Mouse (Mus musculus) stomach, postnatal 0 days (tissue): ENCODE measurements around the gene Psmd1. TPM values are rescaled to one million over a fixed set of nuclear protein-coding genes. Genes with fewer than 3 reads are reported as not detected.
A peak's percentile ranks its signal among the peaks of the same experiment; 100 is the strongest.

Experiments used
- ATAC-seq: fragments of 200-750 bp; cut with Nextera tagmentation; 2 replicates; pipeline ENCODE4 v1.8.0; 2017; ENCODE audit not compliant: low FRiP score, low TSS enrichment
- DNase-seq: peaks from one replicate; pipeline ENCODE4 v3.0.0-alpha.2; 2016; ENCODE audit warnings: low spot score
- H3K27ac ChIP-seq: fragments of 300-500 bp; sonication (generic); replicated peaks from 2 replicates; pipeline ENCODE4 v1.5.1; 2014; ENCODE audit warnings: mild to moderate bottlenecking, control low read depth
- H3K27me3 ChIP-seq: fragments of 300-500 bp; sonication (generic); 2 replicates; pipeline ENCODE4 v1.6.1; 2014; ENCODE audit warnings: low read length; ENCODE audit not compliant: control insufficient read depth, insufficient read depth
- H3K36me3 ChIP-seq: fragments of 300-500 bp; sonication (generic); 2 replicates; pipeline ENCODE4 v1.6.1; 2014; ENCODE audit warnings: low read length, mixed read lengths; ENCODE audit not compliant: control insufficient read depth, insufficient read depth
- H3K4me1 ChIP-seq: fragments of 300-500 bp; sonication (generic); replicated peaks from 2 replicates; pipeline ENCODE4 v1.6.1; 2014; ENCODE audit warnings: antibody characterized with exemption; ENCODE audit not compliant: control insufficient read depth, insufficient read depth
- H3K4me2 ChIP-seq: fragments of 300-500 bp; sonication (generic); replicated peaks from 2 replicates; pipeline ENCODE4 v1.6.1; 2014; ENCODE audit warnings: low read depth, mild to moderate bottlenecking, control low read depth, moderate library complexity
- H3K4me3 ChIP-seq: fragments of 300-500 bp; sonication (generic); 2 replicates; pipeline ENCODE4 v1.5.1; 2014; ENCODE audit warnings: low read depth, low read length, control low read depth
- H3K9ac ChIP-seq: fragments of 300-500 bp; sonication (generic); 2 replicates; pipeline ENCODE4 v1.6.1; 2014; ENCODE audit warnings: mild to moderate bottlenecking, low read length, control low read depth, mixed read lengths
- H3K9me3 ChIP-seq: fragments of 300-500 bp; sonication (generic); 2 replicates; pipeline ENCODE4 v1.6.1; 2016; ENCODE audit warnings: low read length; ENCODE audit not compliant: control insufficient read depth
- CTCF ChIP-seq: IDR thresholded peaks from 2 replicates; pipeline ENCODE4 v1.5.1; 2016; ENCODE audit warnings: antibody characterized with exemption, low read depth, mild to moderate bottlenecking, moderate library complexity
- EP300 ChIP-seq: optimal IDR thresholded peaks from 2 replicates; pipeline ENCODE3; 2016; ENCODE audit warnings: antibody characterized with exemption
- WGBS: fragments of 180-500 bp; shearing (Covaris S2); extraction: QIAGEN DNeasy Blood & Tissue Kit; methylation state at CpG from one replicate; pipeline ENCODE4 v1.1.7; 2014; 5-methylcytosine and 5-hydroxymethylcytosine counted together
- polyA plus RNA-seq: library from polyadenylated mRNA; unstranded; fragments of >200 nt; fragmentation: Nextera tagmentation; extraction: Ambion mirVana; gene quantifications from 2 replicates; pipeline ENCODE4 v1.2.1, GENCODE M21; 2015

Psmd1 gene
- polyA plus RNA-seq, 1 experiment from 2014 or later = 90.7 TPM

- Histone ChIP-seq H3K27me3 (no peaks in the 10 kb centered on the region), H3K4me1 (no peaks in the 10 kb centered on the region), H3K9me3 (no peaks in the 10 kb centered on the region), H3K27ac (no peak overlapping the region), H3K36me3 (no peaks in the 10 kb centered on the region), H3K4me3 (no peak overlapping the region), H3K4me2 (no peak overlapping the region), H3K9ac (no peak overlapping the region)
- no peak for TF ChIP-seq CTCF
- no peak for TF ChIP-seq EP300
- DNase-seq (no peak), ATAC-seq (no peak)
- WGBS = 64% methylated on average over 9 of the region's 9 CpGs
Observed at GRCm38 (mm10) chr1:86148161-86148560, 84.0 kb downstream of the Psmd1 start.

GRCm38 (mm10) chr1:86150929-86151328, 86.7 kb downstream of the Psmd1 start:
- DNase-seq (no peak), ATAC-seq (no peak)
- TF ChIP-seq EP300 = no peak
- TF ChIP-seq CTCF = no peak
- 69% methylated on average over 6 of the region's 6 CpGs for WGBS
- Histone ChIP-seq H3K36me3 (no peaks in the 10 kb centered on the region), H3K27me3 (no peaks in the 10 kb centered on the region), H3K9ac (no peak overlapping the region), H3K27ac (no peak overlapping the region), H3K4me3 (no peak overlapping the region), H3K9me3 (no peaks in the 10 kb centered on the region), H3K4me1 (no peaks in the 10 kb centered on the region), H3K4me2 (no peak overlapping the region)

- DNase-seq (no peak), ATAC-seq (no peak)
- no peak overlapping the region for H3K9ac ChIP-seq
- H3K4me3 ChIP-seq = no peak overlapping the region
- 67% methylated on average over 7 of the region's 7 CpGs for WGBS
- no peaks in the 10 kb centered on the region for H3K36me3 ChIP-seq
- H3K4me1 ChIP-seq = no peaks in the 10 kb centered on the region
- no peak overlapping the region for H3K4me2 ChIP-seq
- TF ChIP-seq EP300 = no peak
- no peak for TF ChIP-seq CTCF
- H3K27ac ChIP-seq = no peak overlapping the region
- no peaks in the 10 kb centered on the region for H3K9me3 ChIP-seq
- no peaks in the 10 kb centered on the region for H3K27me3 ChIP-seq
Observed at GRCm38 (mm10) chr1:86151376-86151775, 87.2 kb downstream of the Psmd1 start.

- no peak for TF ChIP-seq EP300
- peak; percentile 55 for TF ChIP-seq CTCF
- no peak overlapping the region for H3K4me2 ChIP-seq
- 85% methylated on average over 1 of the region's 1 CpGs for WGBS
Observed at GRCm38 (mm10) chr1:86152618-86153017, 88.4 kb downstream of the Psmd1 start.

GRCm38 (mm10) chr1:86154133-86154823, 90.1 kb downstream of the Psmd1 start, which contains the start of gene Armc9:
Armc9 (plus strand) TSS chr1:86154780.
- peak within 1 kb of the TSS; percentile 66 for H3K9ac ChIP-seq
- peak within 1 kb of the TSS; percentile 82 for H3K4me2 ChIP-seq
- H3K36me3 ChIP-seq = 0 out of 2 replicates have a peak, but pooled peaks cover 2% of the 10 kb centered on the region
- DNase-seq = peak; percentile 97
- H3K9me3 ChIP-seq = no peaks in the 10 kb centered on the region
- TF ChIP-seq EP300 (no peak), CTCF (no peak)
- H3K4me1 ChIP-seq = no peaks in the 10 kb centered on the region
- peak; percentile 99 for ATAC-seq
- H3K27ac ChIP-seq = peak within 1 kb of the TSS; percentile 61
- no peaks in the 10 kb centered on the region for H3K27me3 ChIP-seq
- 4% methylated on average over 40 of the region's 40 CpGs for WGBS
- peak within 1 kb of the TSS; percentile 63 for H3K4me3 ChIP-seq

More at GRCm38 (mm10) chr1:86152618-86153017, 88.4 kb downstream of the Psmd1 start:
- ATAC-seq = no peak
- Histone ChIP-seq H3K27me3 (no peaks in the 10 kb centered on the region), H3K4me3 (no peak overlapping the region), H3K9ac (no peak overlapping the region), H3K27ac (no peak overlapping the region), H3K36me3 (no peaks in the 10 kb centered on the region), H3K9me3 (no peaks in the 10 kb centered on the region), H3K4me1 (no peaks in the 10 kb centered on the region)
- DNase-seq = no peak

GRCm38 (mm10) chr1:86154824-86155164, 90.6 kb downstream of the Psmd1 start:
- TF ChIP-seq EP300 (no peak), CTCF (no peak)
- H3K9me3 ChIP-seq = no peaks in the 10 kb centered on the region
- H3K4me2 ChIP-seq = peak overlapping the region; percentile 82
- H3K9ac ChIP-seq = peak overlapping the region; percentile 66
- H3K27me3 ChIP-seq = no peaks in the 10 kb centered on the region
- DNase-seq (no peak), ATAC-seq (no peak)
- no peaks in the 10 kb centered on the region for H3K4me1 ChIP-seq
- 2% methylated on average over 17 of the region's 18 CpGs for WGBS
- H3K27ac ChIP-seq = no peak overlapping the region
- H3K36me3 ChIP-seq = 0 out of 2 replicates have a peak, but pooled peaks cover 2% of the 10 kb centered on the region
- H3K4me3 ChIP-seq = peak overlapping the region; percentile 63
